Comparison of ENCODE assay signal across 19 mouse cellular contexts in genomic region chr2:103703865-103704264, GRCm38 (mm10). TPM values are rescaled to one million over a fixed set of nuclear protein-coding genes. Genes with fewer than 3 reads are reported as not detected.
DNase-seq lines count a peak whose midpoint lies in the region; ATAC-seq and TF ChIP-seq lines count a peak whose summit lies in the region.
"Had no signal": no experiment of that assay in that cellular context is flagged by ENCODE, and none has a peak within 500 bp of the region (broad histone marks: within the 10 kb centered on the region; RNA-seq: fewer than 3 reads in every experiment).

No protein-coding gene starts in this region.

- no peak overlapping the region for H3K4me2 ChIP-seq in forebrain, postnatal 0 days (ENCODE audit: low read depth)
- no peak overlapping the region for H3K4me2 ChIP-seq in forebrain, embryonic 13.5 days
- no peak overlapping the region for H3K4me2 ChIP-seq in neural tube, embryonic 13.5 days
- H3K4me2 ChIP-seq in heart, embryonic 11.5 days, result no peak overlapping the region
- H3K4me2 ChIP-seq: kidney, embryonic 15.5 days; liver, embryonic 11.5 days; midbrain, embryonic 11.5 days had no signal

- peak; percentile 11; the same call in 1 of the 2 replicates for ATAC-seq in forebrain, postnatal 0 days
- ATAC-seq in forebrain, embryonic 13.5 days, result no peak
- peak; percentile 36; the same call in 1 of the 2 replicates for ATAC-seq in neural tube, embryonic 13.5 days (ENCODE audit: low read depth)
- ATAC-seq in inflammation-experienced regulatory T-cells, adult 6 months, result peak; percentile 6
- ATAC-seq in heart, embryonic 11.5 days (replicated peaks; ENCODE audit: insufficient number of reproducible peaks, low FRiP score, low TSS enrichment), result no peak
- ATAC-seq: intestine, postnatal 0 days; liver, postnatal 0 days; lung, postnatal 0 days had no signal

- no peak for TF ChIP-seq CTCF in forebrain, postnatal 0 days (IDR thresholded peaks at IDR 0.05; ENCODE audit: low read depth)

- DNase-seq in forebrain, postnatal 0 days, result no peak
- no peak for DNase-seq in neural tube, embryonic 10.5 days (ENCODE audit: extremely low spot score, low spot score)
- no peak for DNase-seq in ovary, postnatal 14 days (ENCODE audit: low spot score)
- DNase-seq in urinary bladder, postnatal 4 days (ENCODE audit: low spot score in 2 of 2), result no peak
- DNase-seq: adrenal gland, postnatal 25 days; cerebellum, adult 9-10 months; kidney, postnatal 36 days; liver, postnatal 0 days; right cerebral cortex, adult 18-20 months; right cerebral cortex, postnatal 4 days had no signal

- H3K9me3 ChIP-seq in forebrain, postnatal 0 days (ENCODE audit: low read length), result no peaks in the 10 kb centered on the region
- no peaks in the 10 kb centered on the region for H3K9me3 ChIP-seq in forebrain, embryonic 13.5 days (replicated peaks)
- no peaks in the 10 kb centered on the region for H3K9me3 ChIP-seq in neural tube, embryonic 13.5 days
- H3K9me3 ChIP-seq in heart, embryonic 11.5 days (replicated peaks; ENCODE audit: control insufficient read depth, low read length), result no peaks in the 10 kb centered on the region
- H3K9me3 ChIP-seq: kidney, embryonic 15.5 days had no signal

- 0 out of 2 replicates have a peak, but pooled peaks cover 4% of the 10 kb centered on the region for H3K36me3 ChIP-seq in forebrain, postnatal 0 days (ENCODE audit: insufficient read depth)
- peaks cover 27% of the 10 kb centered on the region; the same call in 1 of the 2 replicates for H3K36me3 ChIP-seq in forebrain, embryonic 13.5 days (ENCODE audit: poor library complexity, severe bottlenecking)
- H3K36me3 ChIP-seq in neural tube, embryonic 13.5 days, result 0 out of 2 replicates have a peak, but pooled peaks cover 20% of the 10 kb centered on the region
- H3K36me3 ChIP-seq in heart, embryonic 11.5 days (ENCODE audit: control insufficient read depth, insufficient read depth, low read length), result peaks cover 20% of the 10 kb centered on the region

- no peaks in the 10 kb centered on the region for H3K4me1 ChIP-seq in forebrain, postnatal 0 days (ENCODE audit: insufficient read depth)
- peaks cover 13% of the 10 kb centered on the region for H3K4me1 ChIP-seq in forebrain, embryonic 13.5 days
- H3K4me1 ChIP-seq in neural tube, embryonic 13.5 days (replicated peaks), result peaks cover 26% of the 10 kb centered on the region
- peaks cover 19% of the 10 kb centered on the region for H3K4me1 ChIP-seq in heart, embryonic 11.5 days (ENCODE audit: control insufficient read depth, insufficient read depth, low read length)

- H3K27me3 ChIP-seq in forebrain, postnatal 0 days (ENCODE audit: insufficient read depth, low read length), result no peaks in the 10 kb centered on the region
- H3K27me3 ChIP-seq in forebrain, embryonic 13.5 days, result no peaks in the 10 kb centered on the region
- no peaks in the 10 kb centered on the region for H3K27me3 ChIP-seq in neural tube, embryonic 13.5 days
- no peaks in the 10 kb centered on the region for H3K27me3 ChIP-seq in heart, embryonic 11.5 days (ENCODE audit: control insufficient read depth, insufficient read depth, low read length)
- H3K27me3 ChIP-seq: kidney, embryonic 15.5 days had no signal

- no peak overlapping the region for H3K9ac ChIP-seq in forebrain, postnatal 0 days
- no peak overlapping the region for H3K9ac ChIP-seq in forebrain, embryonic 13.5 days
- H3K9ac ChIP-seq in neural tube, embryonic 13.5 days, result no peak overlapping the region
- H3K9ac ChIP-seq in heart, embryonic 11.5 days (ENCODE audit: low read depth, low read length), result no peak overlapping the region
- H3K9ac ChIP-seq: kidney, embryonic 15.5 days; liver, postnatal 0 days had no signal

- WGBS in forebrain, postnatal 0 days, result 60% methylated on average over 4 of the region's 4 CpGs
- 85% methylated on average over 4 of the region's 4 CpGs for WGBS in forebrain, embryonic 13.5 days
- WGBS in neural tube, embryonic 13.5 days, result 44% methylated on average over 4 of the region's 4 CpGs
- 55% methylated on average over 4 of the region's 4 CpGs for WGBS in heart, embryonic 11.5 days (ENCODE audit: insufficient replicate concordance)

- no peak overlapping the region for H3K27ac ChIP-seq in forebrain, postnatal 0 days (ENCODE audit: low read depth, low read length)
- no peak overlapping the region for H3K27ac ChIP-seq in forebrain, embryonic 13.5 days
- peak overlapping the region; percentile 69 for H3K27ac ChIP-seq in neural tube, embryonic 13.5 days (replicated peaks)
- H3K27ac ChIP-seq in heart, embryonic 11.5 days (ENCODE audit: low read depth, low read length), result no peak overlapping the region
- H3K27ac ChIP-seq: kidney, embryonic 15.5 days had no signal

- no peak overlapping the region for H3K4me3 ChIP-seq in forebrain, postnatal 0 days (ENCODE audit: low read depth, low read length)
- no peak overlapping the region for H3K4me3 ChIP-seq in forebrain, embryonic 13.5 days
- H3K4me3 ChIP-seq in neural tube, embryonic 13.5 days, result no peak overlapping the region
- H3K4me3 ChIP-seq in heart, embryonic 11.5 days (ENCODE audit: low read depth, low read length), result no peak overlapping the region
- H3K4me3 ChIP-seq: kidney, embryonic 15.5 days had no signal

RNA-seq across cellular contexts. Expression of gene Nat10, which starts 57.2 kb away (rescaled TPM):
- total RNA-seq in forebrain, postnatal 0 days (2014; rRNA removed), result 43.5 and 49.2 TPM in 2 replicates
- polyA plus RNA-seq in forebrain, postnatal 0 days (2015; fragmentation: Nextera tagmentation; extraction: Ambion mirVana), result 11.7 and 13.9 TPM in 2 replicates
- 23.8 and 25.8 TPM in 2 replicates for polyA plus RNA-seq in forebrain, embryonic 13.5 days (2015; fragmentation: Nextera tagmentation; extraction: Ambion mirVana)
- polyA plus RNA-seq in neural tube, embryonic 13.5 days (2015; fragmentation: Nextera tagmentation; extraction: Ambion mirVana), result 17.3 and 19.0 TPM in 2 replicates
- polyA plus RNA-seq in inflammation-experienced regulatory T-cells, adult 6 months (2017; shearing (Covaris generic)), result 10 to 100 TPM; 27.3 to 32.2 (median 29.9) TPM
- polyA plus RNA-seq in heart, embryonic 11.5 days (2014; fragmentation: Nextera tagmentation; extraction: Ambion mirVana), result 15.3 and 18.0 TPM in 2 replicates

Comparison
In these comparisons a context has a peak if more than half of its experiments do, and no peak if none do; other contexts are left out.
1. ATAC-seq: peak in forebrain, postnatal 0 days (single experiment), neural tube, embryonic 13.5 days (single experiment) and inflammation-experienced regulatory T-cells, adult 6 months (single experiment); none in forebrain, embryonic 13.5 days (single experiment) and heart, embryonic 11.5 days (single experiment).